Mouse (Mus musculus) hindbrain, postnatal 0 days (tissue): Measurements from ENCODE around the gene Slc22a6. TPM values are rescaled to one million over a fixed set of nuclear protein-coding genes. Genes with fewer than 3 reads are reported as not detected.
A peak's percentile ranks its signal among the peaks of the same experiment; 100 is the strongest.

ENCODE experiments used
- ATAC-seq: fragments of 200-750 bp; cut with Nextera tagmentation; 2 replicates; pipeline ENCODE4 v1.8.0; 2017; ENCODE audit warnings: mild to moderate bottlenecking, moderate TSS enrichment, moderate library complexity
- DNase-seq: peaks from one replicate; pipeline ENCODE4 v3.0.0-alpha.2; 2015; ENCODE audit warnings: low spot score
- H3K27ac ChIP-seq: fragments of 300-500 bp; sonication (generic); 2 replicates; pipeline ENCODE4 v1.5.1; 2014; ENCODE audit warnings: mild to moderate bottlenecking
- H3K27me3 ChIP-seq: fragments of 300-500 bp; sonication (generic); 2 replicates; pipeline ENCODE4 v1.6.1; 2014; ENCODE audit warnings: low read length, mixed read lengths; ENCODE audit not compliant: insufficient read depth
- H3K36me3 ChIP-seq: fragments of 300-500 bp; sonication (generic); 2 replicates; pipeline ENCODE4 v1.6.1; 2014; ENCODE audit warnings: low read length, mixed read lengths; ENCODE audit not compliant: insufficient read depth
- H3K4me1 ChIP-seq: fragments of 300-500 bp; sonication (generic); 2 replicates; pipeline ENCODE4 v1.6.1; 2014; ENCODE audit warnings: antibody characterized with exemption, low read length, mixed read lengths; ENCODE audit not compliant: insufficient read depth
- H3K4me2 ChIP-seq: fragments of 300-500 bp; sonication (generic); 2 replicates; pipeline ENCODE4 v1.6.1; 2014; ENCODE audit warnings: low read depth, mild to moderate bottlenecking, low read length, moderate library complexity, mixed read lengths
- H3K4me3 ChIP-seq: fragments of 300-500 bp; sonication (generic); 2 replicates; pipeline ENCODE4 v1.5.1; 2014; ENCODE audit warnings: low read length
- H3K9ac ChIP-seq: fragments of 300-500 bp; sonication (generic); replicated peaks from 2 replicates; pipeline ENCODE4 v1.6.1; 2014; ENCODE audit warnings: mild to moderate bottlenecking, low read length, moderate library complexity, mixed read lengths
- H3K9me3 ChIP-seq: fragments of 300-500 bp; sonication (generic); 2 replicates; pipeline ENCODE4 v1.6.1; 2016; ENCODE audit warnings: low read length, mixed read lengths
- CTCF ChIP-seq: IDR thresholded peaks from 2 replicates; pipeline ENCODE4 v1.5.1; 2016; ENCODE audit warnings: antibody characterized with exemption, control low read depth, low read depth
- WGBS: fragments of 180-500 bp; shearing (Covaris S2); extraction: QIAGEN DNeasy Blood & Tissue Kit; methylation state at CpG from one replicate; pipeline ENCODE4 v1.1.7; 2014; 5-methylcytosine and 5-hydroxymethylcytosine counted together
- polyA plus RNA-seq: library from polyadenylated mRNA; unstranded; fragments of >200 nt; fragmentation: Nextera tagmentation; extraction: Ambion mirVana; gene quantifications from 2 replicates; pipeline ENCODE4 v1.2.1, GENCODE M21; 2015
- total RNA-seq: library from RNA; depleted of rRNA; stranded (reverse); fragments of >200 nt; gene quantifications from 2 replicates; pipeline ENCODE4 v1.2.3, GENCODE M21; 2014

Gene Slc22a6
- total and polyA plus RNA-seq, 2 experiments from 2014 or later, result 9.8 to 13.1 TPM

GRCm38 (mm10) chr19:8578970-8579342 is 38.9 kb upstream of the Slc22a6 start:
- Histone ChIP-seq H3K36me3 (no peaks in the 10 kb centered on the region), H3K9me3 (no peaks in the 10 kb centered on the region), H3K27me3 (no peaks in the 10 kb centered on the region), H3K27ac (peak overlapping the region; percentile 55), H3K9ac (peak overlapping the region; percentile 31), H3K4me3 (peak overlapping the region; percentile 35), H3K4me1 (no peaks in the 10 kb centered on the region), H3K4me2 (peak overlapping the region; percentile 67)
- no peak for DNase-seq
- ATAC-seq, result no peak; the same call in none of the 2 replicates
- no peak for TF ChIP-seq CTCF
- 48% methylated on average over 2 of the region's 2 CpGs for WGBS

GRCm38 (mm10) chr19:8585298-8585697 is 32.5 kb upstream of the Slc22a6 start:
- Histone ChIP-seq H3K4me1 (no peaks in the 10 kb centered on the region), H3K9me3 (no peaks in the 10 kb centered on the region), H3K4me2 (no peak overlapping the region), H3K27me3 (no peaks in the 10 kb centered on the region), H3K4me3 (no peak overlapping the region), H3K36me3 (no peaks in the 10 kb centered on the region), H3K9ac (no peak overlapping the region), H3K27ac (no peak overlapping the region)
- no peak for DNase-seq
- 87% methylated on average over 3 of the region's 3 CpGs for WGBS
- no peak for ATAC-seq
- no peak for TF ChIP-seq CTCF

- Histone ChIP-seq H3K9ac (no peak overlapping the region), H3K4me1 (no peaks in the 10 kb centered on the region), H3K27ac (0 out of 2 replicates have a peak overlapping the region, but pooled peaks have one; percentile 32), H3K27me3 (no peaks in the 10 kb centered on the region), H3K9me3 (no peaks in the 10 kb centered on the region), H3K4me3 (no peak overlapping the region), H3K4me2 (no peak overlapping the region), H3K36me3 (no peaks in the 10 kb centered on the region)
- ATAC-seq (no peak), DNase-seq (no peak)
- TF ChIP-seq CTCF, result no peak
- 81% methylated on average over 2 of the region's 2 CpGs for WGBS
Measured at GRCm38 (mm10) chr19:8585899-8586298, 31.9 kb upstream of the Slc22a6 start.

GRCm38 (mm10) chr19:8586350-8586749 is 31.5 kb upstream of the Slc22a6 start:
- H3K4me3 ChIP-seq, result no peak overlapping the region
- 39% methylated on average over 3 of the region's 3 CpGs for WGBS
- peak; percentile 66; the same call in 1 of the 2 replicates for ATAC-seq
- H3K9me3 ChIP-seq, result no peaks in the 10 kb centered on the region
- no peak for DNase-seq
- no peaks in the 10 kb centered on the region for H3K36me3 ChIP-seq
- no peaks in the 10 kb centered on the region for H3K27me3 ChIP-seq
- H3K27ac ChIP-seq, result 0 out of 2 replicates have a peak overlapping the region, but pooled peaks have one; percentile 32
- no peaks in the 10 kb centered on the region for H3K4me1 ChIP-seq
- H3K4me2 ChIP-seq, result no peak overlapping the region
- no peak overlapping the region for H3K9ac ChIP-seq
- TF ChIP-seq CTCF, result no peak

- Histone ChIP-seq H3K9me3 (no peaks in the 10 kb centered on the region), H3K4me2 (no peak overlapping the region), H3K4me3 (no peak overlapping the region), H3K27me3 (no peaks in the 10 kb centered on the region), H3K36me3 (no peaks in the 10 kb centered on the region), H3K27ac (no peak overlapping the region), H3K9ac (no peak overlapping the region), H3K4me1 (no peaks in the 10 kb centered on the region)
- 78% methylated on average over 1 of the region's 1 CpGs for WGBS
- no peak; the same call in 1 of the 2 replicates for TF ChIP-seq CTCF
- no peak for DNase-seq
- no peak for ATAC-seq
Measured at GRCm38 (mm10) chr19:8587315-8587714, 30.5 kb upstream of the Slc22a6 start.

GRCm38 (mm10) chr19:8590954-8591353 is 26.9 kb upstream of the Slc22a6 start, which contains the start of gene Slc22a8:
Slc22a8 (plus strand) TSS chr19:8591254.
- no peak within 1 kb of the TSS for H3K9ac ChIP-seq
- H3K27me3 ChIP-seq, result no peaks in the 10 kb centered on the region
- 56% methylated on average over 8 of the region's 8 CpGs for WGBS
- H3K4me2 ChIP-seq, result peak within 1 kb of the TSS; percentile 11; the same call in 1 of the 2 replicates
- H3K36me3 ChIP-seq, result no peaks in the 10 kb centered on the region
- 0 out of 2 replicates have a peak within 1 kb of the TSS, but pooled peaks have one; percentile 32 for H3K27ac ChIP-seq
- H3K9me3 ChIP-seq, result no peaks in the 10 kb centered on the region
- TF ChIP-seq CTCF, result no peak
- no peaks in the 10 kb centered on the region for H3K4me1 ChIP-seq
- H3K4me3 ChIP-seq, result no peak within 1 kb of the TSS
- ATAC-seq, result no peak
- no peak for DNase-seq

- Histone ChIP-seq H3K4me3 (no peak overlapping the region), H3K27me3 (no peaks in the 10 kb centered on the region), H3K4me2 (peak overlapping the region; percentile 13; the same call in 1 of the 2 replicates), H3K9me3 (no peaks in the 10 kb centered on the region), H3K36me3 (no peaks in the 10 kb centered on the region), H3K9ac (no peak overlapping the region), H3K4me1 (no peaks in the 10 kb centered on the region), H3K27ac (peak overlapping the region; percentile 28; the same call in 1 of the 2 replicates)
- ATAC-seq (no peak), DNase-seq (no peak)
- TF ChIP-seq CTCF, result no peak
- WGBS, result 58% methylated on average over 2 of the region's 2 CpGs
Measured at GRCm38 (mm10) chr19:8592155-8592554, 25.7 kb upstream of the Slc22a6 start.
